Mouse (Mus musculus): Measurements from ENCODE around the gene Olfr1253. TPM values are rescaled to one million over a fixed set of nuclear protein-coding genes. Genes with fewer than 3 reads are reported as not detected.

The Olfr1253 gene
- not detected for total RNA-seq (2021)
- long read RNA-seq = 0 reads

GRCm38 (mm10) chr2:89756990-89757389, at the start of gene Olfr1253:
Gene Olfr1253 (minus strand): TSS chr2:89757090.
- DNase-seq (ENCODE audit: low spot score in 2 of 2) = no peak

GRCm38 (mm10) chr2:89799583-89799982, 42.7 kb upstream of the Olfr1253 start:
- no peak for DNase-seq (ENCODE audit: low spot score in 2 of 2)

- DNase-seq (ENCODE audit: low spot score in 2 of 2) = no peak
Observed at GRCm38 (mm10) chr2:89793519-89793918, 36.6 kb upstream of the Olfr1253 start, which contains the start of gene Olfr1254. Gene Olfr1254 (minus strand): TSS chr2:89793619.

GRCm38 (mm10) chr2:89724912-89725311, 32.0 kb downstream of the Olfr1253 start, which contains the start of gene Olfr1252:
Gene Olfr1252 (minus strand): TSS chr2:89725012.
- no peak for DNase-seq (ENCODE audit: low spot score in 2 of 2)

Other genes starting within 250 kb of the Olfr1253 start
- gene Olfr1243, start 225.6 kb downstream of the Olfr1253 start, total RNA-seq (2021) = not detected
- gene Olfr1245, start 178.6 kb downstream of the Olfr1253 start, total RNA-seq (2021) = not detected
- gene Olfr1246, start 163.9 kb downstream of the Olfr1253 start, total RNA-seq (2021) = not detected
- gene Olfr1247, start 143.0 kb downstream of the Olfr1253 start, total RNA-seq (2021) = not detected
- not detected for gene Olfr1248, start 138.8 kb downstream of the Olfr1253 start, total RNA-seq (2021)
- not detected for gene Olfr1249, start 122.1 kb downstream of the Olfr1253 start, total RNA-seq (2021)
- gene Olfr1250, start 95.6 kb downstream of the Olfr1253 start, total RNA-seq (2021) = not detected
- not detected for gene Olfr1251, start 85.2 kb downstream of the Olfr1253 start, total RNA-seq (2021)
- gene Olfr1252, start 32.1 kb downstream of the Olfr1253 start, total RNA-seq (2021) = not detected
- not detected for gene Olfr1254, start 36.5 kb upstream of the Olfr1253 start, total RNA-seq (2021)
- gene Olfr1255, start 55.0 kb upstream of the Olfr1253 start, total RNA-seq (2021) = not detected
- not detected for gene Olfr1256, start 84.5 kb upstream of the Olfr1253 start, total RNA-seq (2021)
- not detected for gene Olfr48, start 91.1 kb upstream of the Olfr1253 start, total RNA-seq (2021)
- gene Olfr1257, start 121.3 kb upstream of the Olfr1253 start, total RNA-seq (2021) = not detected
- not detected for gene Olfr1258, start 170.2 kb upstream of the Olfr1253 start, total RNA-seq (2021)
- not detected for gene Olfr1259, start 191.6 kb upstream of the Olfr1253 start, total RNA-seq (2021)
- not detected for gene Olfr1260, start 217.2 kb upstream of the Olfr1253 start, total RNA-seq (2021)
- not detected for gene Olfr1261, start 234.1 kb upstream of the Olfr1253 start, total RNA-seq (2021)
- not detected for gene Olfr1262, start 243.1 kb upstream of the Olfr1253 start, total RNA-seq (2021)

Data from layer of hippocampus, adult 18-20 months (tissue).